Mouse (Mus musculus) thymus, postnatal 10 days (tissue): Measurements from ENCODE around the gene Dppa4.
"Not testable (repeated sequence)": the region's sequence is repeated elsewhere in the genome, so short reads cannot be mapped to it uniquely, and the experiment has no call there.

Experiments used
- DNase-seq, 2 experiments: peaks; one replicate each; pipeline ENCODE4 v3.0.0; 2021; ENCODE audit warnings: low spot score in 2 of 2

Gene Dppa4

DNA sequence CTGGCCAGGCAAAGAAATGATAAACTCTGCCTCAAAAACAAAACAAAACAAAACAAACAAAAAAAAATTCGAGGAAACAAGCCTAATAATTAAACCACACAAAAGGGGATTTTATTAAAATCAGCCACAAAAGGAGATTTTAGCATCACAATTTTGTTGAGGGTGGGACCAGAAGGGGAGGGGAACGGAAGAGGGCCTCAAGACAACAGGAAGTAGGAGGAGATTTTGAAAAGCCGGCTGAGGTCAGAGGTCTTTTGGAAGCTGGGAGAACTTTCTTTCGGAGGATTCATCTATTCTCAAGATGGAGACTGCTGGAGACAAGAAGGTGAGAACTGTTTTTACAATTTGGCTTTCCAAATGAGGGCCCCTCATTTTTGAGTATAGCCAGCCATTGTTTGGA is at the start of gene Dppa4:
Dppa4 (plus strand) TSS at position 217 of the 400 bp plus-strand sequence.
- no peak for DNase-seq

DNA sequence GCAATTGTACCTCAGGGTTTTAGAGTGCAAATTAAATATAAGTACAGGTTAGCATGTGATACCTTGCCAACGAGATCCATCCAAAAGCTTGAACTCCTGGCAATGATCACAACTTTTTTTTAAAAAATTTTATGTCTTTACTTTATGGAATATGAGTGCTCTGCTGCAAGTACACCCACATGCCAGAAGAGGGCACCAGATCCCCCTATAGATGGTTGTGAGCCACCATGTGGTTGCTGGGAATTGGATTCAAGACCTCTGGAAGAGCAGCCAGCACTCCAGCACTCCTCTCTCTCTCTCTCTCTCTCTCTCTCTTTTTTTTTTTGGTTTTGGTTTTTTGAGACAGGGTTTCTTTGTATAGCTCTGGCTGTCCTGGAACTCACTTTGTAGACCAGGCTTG is 48.5 kb upstream of the Dppa4 start:
- no peak for DNase-seq

DNA sequence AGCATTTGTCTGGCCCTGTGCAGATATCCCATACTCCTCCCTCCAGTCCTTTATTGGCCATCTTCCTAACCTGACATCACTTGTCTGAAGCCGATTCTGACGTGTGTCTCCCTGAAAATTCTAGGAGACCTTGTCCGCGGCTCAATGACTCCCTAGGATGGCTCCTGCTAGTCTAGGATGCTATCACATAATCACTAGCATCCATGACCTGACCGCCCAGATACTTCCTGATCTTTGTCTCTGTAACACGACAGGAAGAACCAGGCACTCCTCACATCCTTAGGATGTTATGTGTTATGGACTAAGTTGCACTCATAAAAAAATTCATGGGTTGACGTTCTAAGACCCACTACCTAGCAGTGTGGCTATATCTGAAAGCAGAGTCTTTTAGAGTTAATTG is 45.9 kb upstream of the Dppa4 start:
- DNase-seq: no peak

DNA sequence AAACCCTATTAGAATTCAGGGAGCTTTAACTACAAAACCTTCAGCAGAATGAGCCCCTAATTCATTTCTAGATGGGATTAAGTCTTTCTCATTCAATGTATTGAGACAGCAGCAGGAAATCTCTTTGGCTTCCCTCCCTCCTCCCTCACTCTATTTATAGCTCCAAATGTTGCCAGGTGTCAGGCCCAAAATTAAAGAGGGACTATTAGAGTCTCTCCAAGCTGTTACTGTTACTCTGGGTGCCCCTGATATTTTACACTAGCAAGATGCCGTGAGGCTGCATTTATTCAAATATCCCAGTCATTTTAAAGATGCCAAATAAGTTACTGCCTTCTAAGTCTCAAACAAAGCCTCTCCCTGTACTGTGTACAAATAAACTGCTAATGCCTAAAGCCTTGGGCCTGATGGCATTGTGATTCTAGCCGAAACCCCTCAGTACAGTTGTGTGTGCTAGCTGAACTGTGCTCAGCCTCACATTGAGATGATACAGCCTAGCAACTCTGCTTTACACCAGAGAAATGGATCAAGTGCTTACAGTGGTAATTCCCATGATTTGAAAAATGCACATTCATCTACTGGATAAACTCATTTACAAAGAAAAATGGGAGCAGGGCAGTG is 36.4 kb upstream of the Dppa4 start:
- DNase-seq: no peak

DNA sequence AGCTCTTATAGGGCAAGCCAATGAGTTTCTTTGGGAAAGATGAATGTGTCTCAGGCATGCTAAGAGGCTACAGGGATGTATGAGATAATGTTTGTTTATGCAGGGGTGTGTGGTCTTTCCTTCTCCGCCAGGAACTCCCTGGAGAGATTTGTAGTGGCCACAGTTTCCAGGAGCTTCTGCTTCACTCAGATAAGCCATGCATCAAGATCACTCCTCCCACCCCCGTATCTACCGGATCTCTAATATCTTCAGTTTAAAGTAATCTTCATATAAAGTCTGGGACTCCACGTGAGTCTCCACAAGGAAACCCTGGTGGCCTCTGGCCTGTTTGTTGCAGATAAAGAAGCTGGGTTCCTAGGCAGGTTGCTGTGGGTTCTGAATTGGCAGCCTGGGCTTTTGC is 30.7 kb upstream of the Dppa4 start:
- DNase-seq: no peak

DNA sequence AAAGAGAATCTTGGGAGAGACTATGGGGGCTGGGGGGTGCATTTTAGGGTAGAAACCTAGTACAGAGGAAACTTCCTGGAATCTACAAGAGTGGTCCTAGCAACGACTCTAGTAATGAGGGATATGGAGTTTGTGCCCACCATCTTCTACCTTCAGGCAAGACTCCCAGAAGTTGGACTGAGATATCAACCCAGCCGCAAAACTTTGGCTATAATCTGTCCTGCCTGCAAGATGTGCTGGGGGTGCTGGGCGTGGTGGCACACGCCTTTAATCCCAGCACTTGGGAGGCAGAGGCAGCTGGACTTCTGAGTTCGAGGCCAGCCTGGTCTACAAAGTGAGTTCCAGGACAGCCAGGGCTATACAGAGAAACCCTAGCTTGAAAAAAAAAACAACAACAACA is 28.9 kb upstream of the Dppa4 start:
- DNase-seq: no peak

DNA sequence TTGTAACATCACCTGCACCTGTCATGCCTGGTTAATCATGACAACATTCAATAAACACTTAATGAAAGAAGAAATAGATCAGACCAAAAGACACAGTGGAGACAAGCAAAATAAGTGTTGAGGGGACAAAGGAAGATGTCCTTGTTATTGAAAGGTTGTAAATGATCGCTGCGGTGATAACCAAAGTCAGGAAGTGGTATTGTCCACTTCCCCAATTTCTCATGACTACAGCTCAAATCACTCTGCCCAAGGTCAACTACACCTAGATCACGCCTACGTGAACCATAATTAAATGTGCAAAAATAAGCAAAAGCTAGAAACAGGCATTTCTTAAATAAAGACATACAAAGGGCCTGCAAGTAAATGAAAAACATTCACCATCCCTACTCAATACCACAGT is 24.0 kb upstream of the Dppa4 start:
- DNase-seq: no peak

DNA sequence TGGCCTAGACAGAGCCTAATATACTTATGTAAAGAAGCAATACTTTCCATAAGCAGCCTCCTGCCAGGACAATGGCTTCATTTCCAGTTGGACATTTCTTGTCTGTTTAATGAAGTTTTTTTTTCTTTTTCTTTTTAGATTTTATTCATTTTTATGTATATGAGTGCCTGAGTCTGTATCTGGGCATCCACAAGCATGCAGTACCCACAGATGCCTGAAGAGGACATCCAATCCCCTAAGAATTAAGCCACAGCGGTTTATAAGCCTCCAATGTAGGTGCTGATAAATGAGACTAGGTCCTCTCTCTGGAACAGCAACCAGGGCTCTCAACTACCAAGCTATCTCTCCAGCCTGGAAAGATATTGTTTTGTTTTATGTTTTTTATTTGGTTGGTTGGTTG is 20.6 kb upstream of the Dppa4 start:
- DNase-seq: no peak

DNA sequence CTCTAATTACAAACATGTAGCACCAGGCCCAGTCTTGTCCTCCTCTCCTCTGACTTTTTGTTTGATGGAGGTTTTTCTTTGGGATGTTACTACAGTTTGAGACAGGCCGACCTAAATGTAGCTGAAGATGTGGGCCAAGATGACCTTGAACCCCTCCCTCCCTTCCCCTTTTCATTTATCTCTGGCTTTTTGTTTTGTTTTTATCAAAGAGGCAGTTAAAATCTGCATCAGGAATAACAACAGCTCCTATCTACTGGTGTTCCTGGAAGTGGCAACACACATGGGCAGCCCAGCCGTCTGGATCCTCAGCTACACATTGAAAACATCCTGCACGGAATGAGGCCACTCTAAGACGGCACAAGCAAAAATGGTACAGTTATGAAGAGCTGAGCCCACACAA is 17.7 kb upstream of the Dppa4 start:
- no peak for DNase-seq

DNA sequence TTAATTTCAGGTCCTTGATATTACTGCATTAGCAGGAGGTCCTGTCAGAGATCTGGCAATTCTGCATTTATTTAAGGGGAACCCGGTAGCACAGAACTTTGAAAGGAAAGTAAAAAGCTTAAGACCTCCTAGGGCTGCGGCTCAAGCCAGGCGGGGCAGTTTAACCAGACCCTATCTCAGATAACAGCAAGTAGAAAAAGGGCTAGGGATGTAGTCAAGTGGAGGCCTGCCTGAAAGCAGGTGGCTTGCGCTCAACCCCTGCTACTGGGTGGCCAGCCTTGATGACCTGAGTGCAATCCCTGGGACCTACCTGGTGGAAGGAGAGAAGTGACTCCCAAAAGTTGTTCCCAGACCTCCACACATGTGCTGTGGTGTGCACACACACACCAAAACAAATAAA is 6.6 kb upstream of the Dppa4 start:
- no peak for DNase-seq

DNA sequence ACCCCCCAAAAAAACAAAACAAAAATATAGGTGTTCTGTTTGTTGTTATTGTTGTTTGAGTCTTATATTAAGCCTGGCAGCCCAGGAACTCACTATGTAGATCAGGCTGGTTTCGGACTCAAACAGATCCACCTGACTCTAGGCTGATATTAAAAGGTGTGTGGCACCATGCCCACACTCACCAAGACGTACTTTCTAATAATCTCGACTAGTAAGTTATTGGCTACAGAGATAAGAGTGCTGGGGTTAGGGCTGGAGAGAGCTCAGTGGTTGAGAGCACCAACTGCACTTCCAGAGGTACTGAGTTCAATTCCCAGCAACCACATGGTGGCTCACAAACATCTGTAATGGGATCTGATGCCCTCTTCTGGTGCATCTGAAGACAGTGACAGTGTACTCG is 2.6 kb upstream of the Dppa4 start:
- no peak for DNase-seq

DNA sequence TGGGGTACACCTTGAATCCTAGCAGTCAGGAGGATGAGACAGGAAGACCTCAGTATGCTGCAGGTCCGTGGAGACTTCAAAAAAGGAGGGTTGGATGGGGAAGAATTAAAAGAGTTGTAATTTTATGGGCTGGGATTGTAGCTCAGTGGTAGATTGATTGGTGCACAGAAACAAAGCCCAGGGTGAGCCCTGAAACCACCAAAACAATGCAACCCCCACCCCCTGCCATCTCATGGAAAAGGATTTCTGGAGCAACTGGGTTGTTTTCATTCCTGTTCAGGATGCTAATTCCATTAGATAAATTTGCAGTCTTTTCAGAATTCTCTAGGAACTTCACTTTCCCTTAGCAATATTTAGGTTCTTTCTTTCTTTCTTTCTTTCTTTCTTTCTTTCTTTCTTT is 732 bp upstream of the Dppa4 start:
- no peak for DNase-seq

DNA sequence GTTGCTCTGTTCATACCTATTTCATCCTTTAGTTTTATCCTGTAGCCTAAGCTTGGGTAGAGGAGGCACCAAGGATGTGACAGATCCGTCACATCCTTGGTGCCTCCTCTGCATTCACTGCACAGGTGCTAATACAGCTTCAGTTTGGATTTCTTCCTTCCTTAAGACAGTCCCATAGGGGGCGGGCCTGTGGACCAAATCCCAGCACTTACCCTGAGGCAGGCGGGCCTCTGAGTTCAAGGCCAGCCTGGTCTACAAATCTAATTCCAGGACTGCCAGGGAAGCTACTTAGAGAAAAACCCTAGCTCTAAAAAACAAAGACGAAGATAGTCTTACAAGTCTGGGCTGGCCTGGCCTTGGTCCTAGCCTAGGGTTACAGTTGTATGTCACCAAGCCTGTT is 2.0 kb downstream of the Dppa4 start:
- no peak for DNase-seq

DNA sequence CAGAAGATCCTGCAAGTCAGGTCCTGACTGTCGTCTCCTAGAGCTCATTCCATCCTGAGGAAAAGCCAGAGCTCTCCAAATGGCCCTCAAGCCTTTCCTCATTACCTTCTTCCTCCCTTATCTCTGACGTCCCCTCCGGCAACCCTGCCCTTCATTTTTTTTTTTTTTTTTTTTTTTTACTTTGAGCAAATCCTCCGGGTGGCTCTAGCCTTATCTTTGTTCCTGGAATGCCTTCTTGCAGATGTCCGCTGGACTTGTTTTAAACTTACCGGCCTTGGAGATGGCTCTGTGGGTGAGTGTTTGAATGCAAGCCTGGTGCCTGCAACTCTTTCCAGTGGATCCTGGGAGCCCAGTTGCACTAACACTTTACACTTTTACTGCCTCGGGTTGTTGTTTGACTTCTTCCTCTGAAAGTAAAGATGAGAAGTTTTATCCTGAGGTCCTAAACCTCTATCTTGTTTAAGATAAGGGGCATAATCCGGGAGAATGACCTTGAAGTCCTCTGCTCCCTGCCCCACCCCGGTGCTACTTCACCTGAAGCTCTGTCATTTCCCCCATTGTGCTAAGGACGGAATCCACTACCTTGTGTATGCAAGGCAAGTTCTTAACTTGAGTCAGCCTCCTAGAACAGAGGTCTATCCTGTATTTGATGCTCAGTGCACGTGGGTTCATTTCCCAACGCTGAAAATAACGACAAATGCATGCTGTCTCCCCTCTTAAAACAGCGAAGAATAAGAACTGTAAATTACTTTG is 14.0 kb downstream of the Dppa4 start:
- DNase-seq: no peak

DNA sequence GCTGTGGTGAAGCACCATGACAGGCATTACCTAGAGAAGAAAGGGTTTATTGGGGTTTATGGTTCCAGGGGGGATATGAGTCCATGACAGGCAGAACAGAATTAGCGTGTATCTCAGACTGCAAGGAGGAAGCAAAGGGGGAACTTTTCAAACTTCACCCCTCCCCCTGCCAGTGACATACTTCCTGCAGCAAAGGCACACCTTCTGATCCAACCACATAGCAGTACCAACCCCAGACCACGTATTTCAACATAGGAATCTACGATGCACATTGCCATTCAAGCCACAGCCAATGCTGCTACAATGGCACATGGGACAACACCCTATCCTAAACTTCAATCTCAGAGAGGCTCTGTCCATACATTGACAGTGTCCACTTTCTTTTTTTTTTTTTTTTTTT is 16.4 kb downstream of the Dppa4 start:
- DNase-seq: no peak

DNA sequence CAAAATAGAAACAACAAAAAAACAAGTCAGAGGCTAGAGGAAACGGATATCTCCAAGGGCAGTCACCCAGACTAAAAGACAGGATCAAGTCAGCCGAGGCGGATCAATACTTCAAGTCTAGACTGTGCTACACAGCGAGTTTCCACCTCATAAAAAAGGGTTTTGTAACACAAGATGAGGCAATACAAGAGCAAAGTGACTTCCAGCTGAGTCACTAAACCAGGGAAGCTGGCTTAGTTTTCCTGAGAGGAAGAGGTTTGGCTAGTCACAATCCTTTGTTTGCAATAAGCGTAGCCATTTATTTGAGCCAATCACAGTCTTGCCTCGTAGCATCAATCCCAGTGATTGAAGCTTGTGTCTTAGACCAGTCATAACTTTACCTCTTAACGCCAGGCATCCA is 20.0 kb downstream of the Dppa4 start, which contains the start of gene Dppa2:
Dppa2 (plus strand) TSS at position 400 of the 400 bp plus-strand sequence.
- no peak for DNase-seq

DNA sequence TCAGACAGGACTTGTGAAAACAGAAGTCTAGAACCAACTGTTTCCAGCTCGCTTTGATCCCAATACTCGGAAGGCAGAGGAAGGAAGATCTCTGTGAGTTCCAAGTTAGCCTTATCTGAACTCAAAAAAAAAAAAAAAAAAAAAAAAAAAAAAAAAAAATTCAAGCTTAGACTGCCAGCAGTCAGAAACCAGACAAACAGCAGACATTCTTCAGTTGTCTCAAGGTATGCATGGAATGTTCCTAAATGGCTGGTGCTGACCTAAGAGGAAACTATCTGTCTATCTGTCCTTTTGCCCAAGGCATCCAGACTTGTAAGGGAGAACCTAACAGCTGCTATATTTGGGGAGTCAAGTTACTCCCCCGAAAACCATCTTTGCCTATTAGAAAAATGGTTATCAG is 20.4 kb downstream of the Dppa4 start:
- no peak for DNase-seq

DNA sequence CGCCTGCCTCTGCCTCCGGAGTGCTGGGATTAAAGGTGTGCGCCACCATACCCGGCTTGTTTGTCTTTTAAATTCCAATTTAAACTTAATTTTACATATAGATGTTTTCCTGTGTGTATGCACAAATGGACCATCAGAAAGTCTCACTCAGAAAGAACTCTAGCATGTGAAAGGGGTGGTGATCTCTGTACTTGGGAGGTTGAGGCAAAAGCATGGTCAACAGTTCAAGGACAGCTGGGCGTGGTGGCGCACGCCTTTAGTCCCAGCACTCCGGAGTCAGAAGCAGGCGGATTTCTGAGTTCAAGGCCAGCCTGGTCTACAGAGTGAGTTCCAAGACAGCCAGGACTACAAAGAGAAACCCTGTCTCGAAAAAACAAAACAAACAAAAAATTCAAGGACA is 25.4 kb downstream of the Dppa4 start:
- DNase-seq: not testable (repeated sequence)

DNA sequence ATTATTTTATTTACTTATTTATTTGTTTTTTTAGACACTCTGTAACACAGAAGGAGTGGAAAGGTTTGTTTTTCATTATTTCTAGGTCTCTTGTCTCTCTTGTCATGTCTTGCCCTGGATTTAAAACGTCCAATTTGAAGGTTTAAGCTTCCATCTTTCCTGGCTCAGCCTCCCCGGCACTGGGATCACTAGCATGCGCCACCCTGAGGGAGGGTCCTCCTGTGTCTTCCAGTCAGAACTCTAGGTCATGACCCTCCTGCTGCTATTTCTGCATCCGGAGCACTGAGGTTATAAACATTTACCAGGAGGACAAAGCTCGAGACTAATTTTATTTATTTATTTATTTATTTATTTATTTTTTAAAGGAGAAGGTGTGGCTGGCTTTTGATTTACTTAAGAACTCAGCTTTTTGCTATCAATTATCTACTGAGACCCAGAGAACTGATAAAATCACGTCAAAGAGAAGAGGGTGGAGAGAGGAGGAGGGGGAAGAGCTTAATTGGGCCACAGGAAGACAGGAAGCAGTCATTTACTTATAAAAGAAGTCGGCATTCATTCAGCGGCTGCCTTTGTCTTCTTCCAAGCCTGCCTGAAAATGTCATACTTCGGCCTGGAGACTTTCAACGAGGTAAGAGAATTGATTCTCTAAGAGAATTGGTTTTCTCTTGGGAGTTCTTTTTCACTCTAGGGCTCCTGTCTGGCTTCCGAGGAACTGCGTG is 26.5 kb downstream of the Dppa4 start:
- DNase-seq: no peak

DNA sequence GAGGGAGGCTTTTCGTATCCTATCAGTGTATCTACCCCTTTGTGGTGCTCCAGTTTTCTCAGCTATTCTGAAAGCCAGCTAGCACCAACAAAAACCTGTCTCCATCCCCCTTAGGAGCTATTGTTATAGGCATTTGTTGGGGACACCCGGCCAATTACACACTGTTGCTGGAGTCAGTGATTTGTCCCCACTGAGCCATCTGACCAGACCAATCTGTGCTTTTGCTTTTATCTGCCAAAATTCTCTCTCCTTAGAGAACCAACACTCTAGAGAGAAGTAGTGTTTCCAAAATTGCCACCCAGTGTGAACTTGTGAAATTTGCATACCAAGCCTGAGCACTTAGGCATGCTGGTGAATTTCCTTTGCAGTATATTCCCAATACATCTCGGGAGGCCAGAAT is 31.8 kb downstream of the Dppa4 start:
- DNase-seq: no peak

DNA sequence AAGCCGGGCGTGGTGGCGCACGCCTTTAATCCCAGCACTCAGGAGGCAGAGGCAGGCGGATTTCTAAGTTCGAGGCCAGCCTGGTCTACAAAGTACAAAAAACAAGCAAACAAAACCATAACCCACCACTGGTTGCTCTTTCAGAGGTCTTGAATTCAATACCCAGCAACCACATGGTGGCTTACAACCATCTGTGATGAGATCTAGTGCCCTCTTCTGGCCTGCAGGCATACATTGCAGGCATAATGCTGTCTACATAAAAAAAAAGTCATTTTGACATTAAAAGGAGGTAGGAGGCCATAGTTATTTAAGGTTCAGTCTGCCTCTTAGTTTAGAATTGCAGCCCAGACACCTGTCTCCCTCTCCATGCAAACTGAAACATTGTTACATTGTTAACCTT is 37.2 kb downstream of the Dppa4 start:
- DNase-seq: peak in 1 of 2 experiments; percentile 4

DNA sequence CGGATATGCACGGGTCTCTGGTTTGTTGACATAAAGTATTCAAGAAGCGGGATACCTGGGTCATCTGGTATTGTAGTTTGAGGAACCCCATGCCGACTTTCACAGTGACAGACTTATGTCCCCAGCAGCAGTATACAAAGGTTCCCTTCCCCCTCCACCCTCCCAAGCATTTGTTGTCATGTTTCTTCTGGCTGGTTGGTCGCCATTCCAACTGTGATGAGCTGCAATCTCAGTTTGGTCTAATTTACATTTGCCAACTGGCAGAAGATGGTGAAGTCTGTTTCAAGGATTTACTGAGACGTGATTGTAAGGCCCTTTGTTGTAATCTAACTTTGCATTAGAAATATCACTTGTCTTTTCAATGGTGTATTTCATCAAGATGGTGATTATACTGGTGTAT is 39.6 kb downstream of the Dppa4 start:
- DNase-seq: no peak
